ENCODE assay signal across 29 mouse cellular contexts in the genomic region with DNA sequence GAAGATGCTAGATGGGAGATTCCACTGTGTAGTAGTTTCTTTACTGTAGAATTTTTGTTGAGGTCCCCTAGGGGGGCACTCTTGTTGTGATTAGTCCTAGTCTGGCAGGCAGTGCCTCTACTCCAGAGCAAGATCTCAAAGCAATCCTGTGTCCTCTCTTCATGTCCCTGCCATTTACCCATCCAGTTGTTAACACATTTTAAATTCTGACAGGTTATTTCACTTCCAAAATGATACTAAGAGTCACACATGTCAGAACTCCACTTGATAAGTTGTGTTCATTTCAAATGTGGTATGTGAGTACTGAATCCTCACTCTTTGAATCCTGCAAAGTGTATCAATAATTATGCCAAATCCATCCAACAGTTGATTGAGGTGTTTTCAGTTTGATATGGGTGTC.
A peak's percentile ranks its signal among the peaks of the same experiment; 100 is the strongest.
DNase-seq lines count a peak whose midpoint lies in the region; ATAC-seq and TF ChIP-seq lines count a peak whose summit lies in the region.
"Had no signal": no experiment of that assay in that cellular context is flagged by ENCODE, and none has a peak within 500 bp of the region (broad histone marks: within the 10 kb centered on the region; RNA-seq: fewer than 3 reads in every experiment).

No protein-coding gene starts in this region.

- no peak overlapping the region for H3K4me2 ChIP-seq in forebrain, embryonic 13.5 days
- H3K4me2 ChIP-seq in forebrain, embryonic 12.5 days = no peak overlapping the region
- no peak overlapping the region for H3K4me2 ChIP-seq in forebrain, embryonic 16.5 days (ENCODE audit: low read length)
- no peak overlapping the region for H3K4me2 ChIP-seq in liver, embryonic 11.5 days
- H3K4me2 ChIP-seq: embryonic facial prominence, embryonic 13.5 days; heart, embryonic 11.5 days; hindbrain, embryonic 13.5 days had no signal

- H3K36me3 ChIP-seq in forebrain, embryonic 13.5 days (ENCODE audit: poor library complexity, severe bottlenecking) = no peaks in the 10 kb centered on the region
- no peaks in the 10 kb centered on the region for H3K36me3 ChIP-seq in forebrain, embryonic 12.5 days (replicated peaks)
- H3K36me3 ChIP-seq in forebrain, embryonic 16.5 days (ENCODE audit: control insufficient read depth, insufficient read depth) = no peaks in the 10 kb centered on the region
- no peaks in the 10 kb centered on the region for H3K36me3 ChIP-seq in liver, embryonic 11.5 days (ENCODE audit: control insufficient read depth, insufficient read depth, low read length)
- H3K36me3 ChIP-seq: embryonic facial prominence, embryonic 10.5 days; embryonic facial prominence, embryonic 13.5 days; G1E; hindbrain, embryonic 13.5 days had no signal

- DNase-seq in left cerebral cortex, adult 2 months (ENCODE audit: extremely low spot score in 1 of 2, low spot score in 2 of 2) = no peak
- DNase-seq in left cerebral cortex, postnatal 4 days = no peak
- no peak for DNase-seq in spleen, postnatal 14 days (ENCODE audit: low spot score in 2 of 2)
- DNase-seq in liver, embryonic 11.5 days (ENCODE audit: low spot score) = no peak
- DNase-seq: adrenal gland, adult 2 months; adrenal gland, postnatal 14 days; B cell, adult 2 months; cerebellum, adult 11-12 months; cerebellum, adult 8-10 months; cerebellum, postnatal 10 days; cerebellum, postnatal 36 days; embryo, embryonic 11 days; gastrocnemius, adult 2 months; gastrocnemius, postnatal 14 days; heart, adult 11 months had no signal

- no peak for ATAC-seq in forebrain, embryonic 13.5 days
- ATAC-seq in forebrain, embryonic 12.5 days (ENCODE audit: low FRiP score) = no peak
- ATAC-seq in forebrain, embryonic 16.5 days = no peak
- no peak for ATAC-seq in liver, embryonic 11.5 days (replicated peaks; ENCODE audit: low FRiP score)
- ATAC-seq: hindbrain, postnatal 0 days; inflammation-experienced regulatory T-cells, adult 6 months; intestine, embryonic 16.5 days; Patski had no signal

- H3K4me3 ChIP-seq in forebrain, embryonic 13.5 days = no peak overlapping the region
- no peak overlapping the region for H3K4me3 ChIP-seq in forebrain, embryonic 12.5 days (replicated peaks)
- H3K4me3 ChIP-seq in left cerebral cortex, adult 2 months = no peak overlapping the region
- no peak overlapping the region for H3K4me3 ChIP-seq in forebrain, embryonic 16.5 days (replicated peaks; ENCODE audit: low read length)
- H3K4me3 ChIP-seq in liver, embryonic 11.5 days (ENCODE audit: low read depth, low read length) = no peak overlapping the region
- H3K4me3 ChIP-seq: embryonic facial prominence, embryonic 10.5 days; embryonic facial prominence, embryonic 13.5 days; erythroblast, embryonic 14.5 days; gastrocnemius, adult 2 months; hindbrain, embryonic 13.5 days had no signal

- H3K4me1 ChIP-seq in forebrain, embryonic 13.5 days = peaks cover 65% of the 10 kb centered on the region
- H3K4me1 ChIP-seq in forebrain, embryonic 12.5 days = peaks cover 36% of the 10 kb centered on the region
- peaks cover 21% of the 10 kb centered on the region for H3K4me1 ChIP-seq in forebrain, embryonic 16.5 days (replicated peaks; ENCODE audit: control insufficient read depth, insufficient read depth, low read length)
- H3K4me1 ChIP-seq in liver, embryonic 11.5 days (replicated peaks; ENCODE audit: control insufficient read depth, insufficient read depth, low read length) = no peaks in the 10 kb centered on the region

- H3K9ac ChIP-seq in forebrain, embryonic 13.5 days = no peak overlapping the region
- no peak overlapping the region for H3K9ac ChIP-seq in forebrain, embryonic 12.5 days
- no peak overlapping the region for H3K9ac ChIP-seq in forebrain, embryonic 16.5 days (replicated peaks; ENCODE audit: low read depth, low read length)
- H3K9ac ChIP-seq in liver, embryonic 11.5 days (ENCODE audit: low read depth, low read length) = no peak overlapping the region
- H3K9ac ChIP-seq: embryonic facial prominence, embryonic 13.5 days; hindbrain, embryonic 13.5 days had no signal

- H3K27me3 ChIP-seq in forebrain, embryonic 13.5 days = no peaks in the 10 kb centered on the region
- no peaks in the 10 kb centered on the region for H3K27me3 ChIP-seq in forebrain, embryonic 12.5 days
- H3K27me3 ChIP-seq in forebrain, embryonic 16.5 days (replicated peaks; ENCODE audit: control insufficient read depth, insufficient read depth, low read length) = no peaks in the 10 kb centered on the region
- H3K27me3 ChIP-seq in liver, embryonic 11.5 days (replicated peaks; ENCODE audit: control insufficient read depth, insufficient read depth, low read length) = peaks cover 3% of the 10 kb centered on the region; the same call in 1 of the 2 replicates
- H3K27me3 ChIP-seq: CH12.LX; embryonic facial prominence, embryonic 13.5 days had no signal

- TF ChIP-seq CTCF in left cerebral cortex, adult 2 months (IDR thresholded peaks at IDR 0.05) = no peak

- peak overlapping the region; percentile 72 for H3K27ac ChIP-seq in forebrain, embryonic 13.5 days
- no peak overlapping the region for H3K27ac ChIP-seq in forebrain, embryonic 12.5 days
- peak overlapping the region; percentile 1; the same call in 1 of the 2 replicates for H3K27ac ChIP-seq in left cerebral cortex, adult 2 months
- peak overlapping the region; percentile 86 for H3K27ac ChIP-seq in forebrain, embryonic 16.5 days (ENCODE audit: low read length)
- no peak overlapping the region for H3K27ac ChIP-seq in liver, embryonic 11.5 days (ENCODE audit: low read depth, low read length)
- H3K27ac ChIP-seq: embryonic facial prominence, embryonic 10.5 days; embryonic facial prominence, embryonic 13.5 days; gastrocnemius, adult 2 months; hindbrain, embryonic 13.5 days; hindbrain, postnatal 0 days had no signal

- no peaks in the 10 kb centered on the region for H3K9me3 ChIP-seq in forebrain, embryonic 13.5 days (replicated peaks)
- no peaks in the 10 kb centered on the region for H3K9me3 ChIP-seq in forebrain, embryonic 12.5 days
- H3K9me3 ChIP-seq in forebrain, embryonic 16.5 days (ENCODE audit: control insufficient read depth, low read length) = no peaks in the 10 kb centered on the region
- no peaks in the 10 kb centered on the region for H3K9me3 ChIP-seq in liver, embryonic 11.5 days (ENCODE audit: control insufficient read depth, low read length)
- H3K9me3 ChIP-seq: embryonic facial prominence, embryonic 10.5 days; embryonic facial prominence, embryonic 13.5 days; hindbrain, embryonic 13.5 days had no signal

- intact Hi-C loops in left cerebral cortex, adult 2 months (cut with DNase I) = loop anchor here (5.0 kb wide), 1 partner anchor 179 kb away; no protein-coding TSS in a partner anchor
- intact Hi-C loops in left cerebral cortex, postnatal 4 days (cut with DNase I) = loop anchor here (10.0 kb wide), 1 partner anchor 826 kb away; no protein-coding TSS in a partner anchor

Comparison
In these comparisons a context has a peak if more than half of its experiments do, and no peak if none do; other contexts are left out.
1. H3K27ac ChIP-seq: peak in forebrain, embryonic 13.5 days (single experiment), left cerebral cortex, adult 2 months (single experiment) and forebrain, embryonic 16.5 days (single experiment); none in forebrain, embryonic 12.5 days (single experiment) and liver, embryonic 11.5 days (single experiment).